Mouse (Mus musculus) layer of hippocampus, adult 11-12 months (tissue): ENCODE measurements at regions not wholly inside any gene's neighbourhood (a gene's known extent, or its start where the extent isn't known, plus 50 kb on each side); places are given as distances from the start of the nearest gene placed in this dataset.
A peak's percentile ranks its signal among the peaks of the same experiment; 100 is the strongest.

Experiments
- DNase-seq: peaks from one replicate; pipeline ENCODE4 v3.0.0; 2022; ENCODE audit warnings: low spot score

GRCm38 (mm10) chr4:7228980-7229379, 1009.9 kb downstream of the Car8 start:
- peak; percentile 8 for DNase-seq

GRCm38 (mm10) chr4:7222922-7223321, 1015.9 kb downstream of the Car8 start:
- DNase-seq = no peak

- no peak for DNase-seq
These were observed 1018.4 kb downstream of the Car8 start for GRCm38 (mm10) chr4:7220426-7220825.

- DNase-seq = no peak
These were observed 1023.5 kb downstream of the Car8 start for GRCm38 (mm10) chr4:7215048-7216030.

DNA sequence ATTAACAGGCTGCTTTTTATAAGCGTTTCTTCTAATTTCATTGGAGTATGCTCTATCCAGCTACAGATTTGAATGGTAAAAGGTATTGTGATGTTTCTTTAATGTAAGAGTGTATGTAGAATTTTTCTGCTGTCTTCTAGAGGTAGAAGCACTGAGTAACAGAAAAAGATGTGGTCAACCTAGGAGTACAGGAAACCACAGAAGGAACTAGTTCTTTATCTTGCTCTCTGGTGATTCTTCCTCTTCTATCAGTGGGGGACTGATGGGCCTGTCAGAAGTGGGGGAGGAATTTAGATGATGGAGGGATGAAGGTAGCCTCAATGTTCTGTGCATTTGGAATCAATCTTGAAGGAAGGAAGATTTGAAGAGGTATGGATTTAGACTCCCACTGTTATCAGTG, 1031.9 kb downstream of the Car8 start:
- DNase-seq = no peak

GRCm38 (mm10) chr4:7201816-7202215, 1037.0 kb downstream of the Car8 start:
- DNase-seq = no peak

- no peak for DNase-seq
These were observed 1038.9 kb downstream of the Car8 start for GRCm38 (mm10) chr4:7199941-7200340.

- no peak for DNase-seq
These were observed 1039.8 kb downstream of the Car8 start for GRCm38 (mm10) chr4:7199052-7199451.

GRCm38 (mm10) chr4:7196570-7196969, 1042.3 kb downstream of the Car8 start:
- no peak for DNase-seq

DNA sequence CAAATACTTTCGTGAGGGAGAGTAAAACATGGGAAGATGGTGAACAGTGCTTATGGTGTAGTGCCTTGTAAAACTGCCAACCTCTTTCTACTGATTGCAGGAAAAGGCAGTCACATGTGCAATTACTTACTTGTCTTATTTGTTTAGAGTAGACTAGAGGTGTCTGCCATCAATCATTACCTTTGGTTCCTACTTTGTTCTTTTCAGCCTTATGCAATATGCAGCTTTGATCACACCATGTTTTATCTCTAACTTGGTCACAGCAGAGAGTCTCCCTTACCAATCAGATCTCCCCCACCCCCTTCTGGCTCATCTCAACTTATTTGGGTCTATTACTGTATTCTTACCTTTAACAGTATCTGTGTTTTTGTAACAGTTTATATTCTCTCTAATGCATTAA, 1043.2 kb downstream of the Car8 start:
- no peak for DNase-seq

DNA sequence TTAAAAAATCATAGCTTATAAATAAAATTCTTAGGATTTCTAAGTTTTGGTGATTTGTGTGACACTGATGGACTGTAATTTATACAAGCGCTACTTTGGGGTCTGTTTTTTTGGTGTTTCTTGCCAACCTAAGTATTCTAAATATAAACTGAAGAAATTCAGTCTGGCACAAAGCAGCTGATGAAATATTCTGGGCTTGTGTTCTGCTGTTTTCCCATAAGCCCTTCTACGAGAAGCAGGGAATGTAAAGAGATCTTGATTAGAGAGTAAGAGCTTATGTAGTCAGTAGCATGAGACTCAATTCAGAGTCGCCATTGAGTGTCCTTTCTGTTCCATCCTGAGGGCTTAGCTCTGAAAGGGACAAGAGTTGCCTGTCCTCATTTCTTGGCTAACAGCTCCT, 1046.9 kb downstream of the Car8 start:
- DNase-seq = no peak

- DNase-seq = no peak
These were observed 1047.6 kb downstream of the Car8 start for GRCm38 (mm10) chr4:7191228-7191627.

- DNase-seq = no peak
These were observed 1063.8 kb downstream of the Car8 start for GRCm38 (mm10) chr4:7175030-7175429.

DNA sequence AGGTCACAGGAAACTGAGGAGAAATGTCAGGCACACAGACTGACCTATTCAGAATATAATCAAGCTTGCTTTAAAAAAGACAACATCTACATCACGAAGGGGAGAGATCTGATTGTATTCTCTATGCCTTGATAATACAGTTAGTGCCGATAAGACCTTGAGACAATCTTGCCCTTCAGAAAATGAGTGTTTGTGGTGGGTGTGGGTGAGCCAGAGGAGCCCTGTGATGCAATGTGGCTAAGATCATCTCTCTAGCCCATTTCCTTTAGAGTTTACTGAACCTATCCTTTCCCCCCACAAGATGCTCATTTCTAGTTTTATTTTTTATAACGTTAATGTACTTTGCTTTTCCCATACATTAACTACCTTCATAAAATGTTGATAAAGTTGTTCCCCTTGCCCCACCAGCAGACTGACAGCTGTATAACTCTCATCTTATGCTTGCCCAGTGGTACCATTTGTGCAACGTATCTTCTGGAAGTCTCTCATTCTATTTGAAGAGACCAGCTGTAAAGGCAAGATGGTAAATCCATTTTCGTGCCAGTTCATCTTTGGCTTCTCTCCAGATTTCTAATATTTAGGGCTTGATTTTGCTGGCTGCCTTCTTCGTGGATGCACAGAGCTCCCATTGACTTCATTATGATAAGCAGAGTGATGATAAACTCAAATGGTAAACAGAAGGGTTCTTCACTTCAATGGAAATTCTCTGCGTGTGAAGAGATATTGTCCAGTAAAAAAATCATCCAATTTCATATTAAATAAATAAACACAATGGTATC, 1066.1 kb downstream of the Car8 start:
- DNase-seq = no peak

GRCm38 (mm10) chr4:7171637-7172417, 1067.0 kb downstream of the Car8 start:
- no peak for DNase-seq

DNA sequence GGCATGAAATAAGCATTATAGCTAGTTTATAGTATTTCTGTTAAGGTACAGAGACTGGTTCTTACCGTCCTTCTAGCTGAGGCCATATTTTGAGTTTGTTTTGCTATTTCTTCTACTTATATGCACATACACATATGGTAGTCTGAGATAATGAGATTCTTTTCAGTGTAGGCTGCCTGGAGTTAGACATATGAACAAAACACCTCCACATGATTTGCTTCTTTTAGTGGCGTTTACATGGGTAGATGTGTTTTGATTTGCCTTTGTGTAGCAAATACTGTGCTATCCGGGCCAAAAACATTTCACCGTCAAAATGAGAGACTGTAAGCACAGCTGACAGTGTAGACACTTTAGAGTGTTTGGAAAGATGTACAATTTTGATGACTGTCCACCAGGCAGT, 1077.4 kb downstream of the Car8 start:
- no peak for DNase-seq

- DNase-seq = no peak
These were observed 1081.0 kb downstream of the Car8 start for GRCm38 (mm10) chr4:7157883-7158282.

DNA sequence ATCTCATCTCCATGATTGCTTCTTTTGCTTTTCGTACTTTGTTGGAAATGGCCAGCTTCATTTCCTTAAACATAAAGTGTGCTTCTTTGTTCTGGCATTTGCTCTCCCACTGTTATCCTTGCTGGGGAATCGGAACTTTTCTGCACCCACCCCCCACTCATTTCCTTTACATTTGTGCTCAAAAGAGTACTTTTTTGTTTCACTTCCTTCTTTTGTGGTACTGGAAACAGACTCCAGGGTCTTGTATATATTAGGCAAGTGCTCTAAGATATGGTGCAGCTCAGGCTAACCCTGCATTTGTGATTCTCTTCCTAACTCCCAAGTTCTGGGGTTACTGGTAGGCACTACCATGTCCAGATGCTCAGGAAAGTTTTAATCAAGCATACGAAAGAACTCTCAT, 1084.6 kb downstream of the Car8 start:
- DNase-seq = no peak

GRCm38 (mm10) chr4:7153835-7154234, 1085.0 kb downstream of the Car8 start:
- no peak for DNase-seq

GRCm38 (mm10) chr4:7145756-7146155, 1093.1 kb downstream of the Car8 start:
- DNase-seq = no peak

DNA sequence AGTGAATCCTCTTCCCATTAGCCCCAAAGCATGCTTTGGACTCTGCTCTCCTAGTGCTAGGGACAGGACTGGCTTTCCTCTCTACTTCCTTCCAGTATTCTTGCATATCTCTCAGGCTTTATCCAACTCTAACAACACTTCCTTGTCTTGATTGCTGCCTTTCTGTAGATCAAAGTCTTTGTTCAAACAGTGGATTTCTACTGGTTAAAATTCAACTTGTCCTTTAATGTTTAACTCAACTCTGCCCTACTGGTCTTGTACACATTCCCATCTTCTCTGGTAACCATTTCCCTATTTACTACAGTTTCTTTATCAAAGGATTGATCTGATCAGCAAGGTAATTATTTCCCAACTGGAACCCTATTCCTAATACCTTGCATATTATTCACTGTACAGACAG, 1094.6 kb downstream of the Car8 start:
- no peak for DNase-seq

GRCm38 (mm10) chr4:7143676-7144075, 1095.2 kb downstream of the Car8 start:
- no peak for DNase-seq
